Mouse (Mus musculus): ENCODE results near the gene Rps6ka4.

- TF ChIP-seq CTCF (IDR thresholded peaks at IDR 0.05; ENCODE audit: control insufficient read depth, insufficient read depth, insufficient replicate concordance, low read depth, low read length), result no peak
- TF ChIP-seq POLR2A (IDR thresholded peaks at IDR 0.05; ENCODE audit: control insufficient read depth, low read depth, low read length), result no peak
These were observed 37.5 kb upstream of the Rps6ka4 start for GRCm38 (mm10) chr19:6877965-6878364.

Measured in testis, adult 2 months (tissue).